Mouse (Mus musculus): ENCODE measurements at regions not wholly inside any gene's neighbourhood (a gene's known extent, or its start where the extent isn't known, plus 50 kb on each side); places are given as distances from the start of the nearest gene placed in this dataset.

GRCm38 (mm10) chr12:10655185-10655544 lies 264.6 kb downstream of the Rdh14 start:
- Histone ChIP-seq H3K4me1 (replicated peaks; ENCODE audit: control insufficient read depth, insufficient read depth, low read length) (no peaks in the 10 kb centered on the region), H3K4me3 (ENCODE audit: low read depth, low read length) (no peak overlapping the region), H3K36me3 (ENCODE audit: control insufficient read depth, insufficient read depth, low read length) (no peaks in the 10 kb centered on the region), H3K4me2 (ENCODE audit: low read depth, low read length, severe bottlenecking) (no peak overlapping the region), H3K9ac (ENCODE audit: low read length) (no peak overlapping the region), H3K27ac (ENCODE audit: low read depth, low read length) (no peak overlapping the region), H3K9me3 (ENCODE audit: control insufficient read depth, low read length) (no peaks in the 10 kb centered on the region), H3K27me3 (ENCODE audit: control insufficient read depth, insufficient read depth, low read length) (no peaks in the 10 kb centered on the region)
- DNase-seq (ENCODE audit: low spot score) (no peak), ATAC-seq (replicated peaks; ENCODE audit: low FRiP score) (no peak)

DNA sequence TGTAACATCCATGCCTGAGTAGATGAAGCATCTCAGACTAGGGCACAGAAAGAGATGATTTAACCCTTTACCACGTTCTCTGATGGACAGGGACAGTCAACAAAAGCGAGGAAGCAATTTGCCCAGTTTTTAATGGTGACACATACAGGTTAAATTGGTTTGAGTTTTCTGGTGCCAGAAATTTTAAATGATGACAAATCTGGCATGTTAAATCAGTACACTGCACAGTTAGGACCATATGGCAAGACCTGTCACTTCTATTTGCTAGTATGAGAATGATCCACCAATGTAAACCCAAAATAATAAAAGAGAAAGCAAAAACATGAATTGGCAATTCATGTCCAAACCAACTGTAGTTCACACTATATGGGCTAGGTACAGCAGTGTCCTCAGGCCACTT lies 268.3 kb downstream of the Rdh14 start:
- Histone ChIP-seq H3K27ac (ENCODE audit: low read depth, low read length) (no peak overlapping the region), H3K9me3 (ENCODE audit: control insufficient read depth, low read length) (no peaks in the 10 kb centered on the region), H3K9ac (ENCODE audit: low read length) (no peak overlapping the region), H3K4me3 (ENCODE audit: low read depth, low read length) (no peak overlapping the region), H3K36me3 (ENCODE audit: control insufficient read depth, insufficient read depth, low read length) (no peaks in the 10 kb centered on the region), H3K4me1 (replicated peaks; ENCODE audit: control insufficient read depth, insufficient read depth, low read length) (no peaks in the 10 kb centered on the region), H3K4me2 (ENCODE audit: low read depth, low read length, severe bottlenecking) (no peak overlapping the region), H3K27me3 (ENCODE audit: control insufficient read depth, insufficient read depth, low read length) (no peaks in the 10 kb centered on the region)
- no peak for ATAC-seq (replicated peaks; ENCODE audit: low FRiP score)
- WGBS: 79% methylated on average over 2 of the region's 2 CpGs
- no peak for DNase-seq (ENCODE audit: low spot score)

- no peak; the same call in 1 of the 2 replicates for ATAC-seq (replicated peaks; ENCODE audit: low FRiP score)
- Histone ChIP-seq H3K27ac (ENCODE audit: low read depth, low read length) (no peak overlapping the region), H3K9me3 (ENCODE audit: control insufficient read depth, low read length) (no peaks in the 10 kb centered on the region), H3K27me3 (ENCODE audit: control insufficient read depth, insufficient read depth, low read length) (no peaks in the 10 kb centered on the region), H3K4me3 (ENCODE audit: low read depth, low read length) (no peak overlapping the region), H3K4me2 (ENCODE audit: low read depth, low read length, severe bottlenecking) (no peak overlapping the region), H3K36me3 (ENCODE audit: control insufficient read depth, insufficient read depth, low read length) (no peaks in the 10 kb centered on the region), H3K4me1 (replicated peaks; ENCODE audit: control insufficient read depth, insufficient read depth, low read length) (no peaks in the 10 kb centered on the region), H3K9ac (ENCODE audit: low read length) (no peak overlapping the region)
- WGBS: 81% methylated on average over 4 of the region's 4 CpGs
- no peak for DNase-seq (ENCODE audit: low spot score)
Measured at GRCm38 (mm10) chr12:10686747-10687146, 296.2 kb downstream of the Rdh14 start.
